8 mouse cellular contexts compared by ENCODE assay signal in the genomic region with DNA sequence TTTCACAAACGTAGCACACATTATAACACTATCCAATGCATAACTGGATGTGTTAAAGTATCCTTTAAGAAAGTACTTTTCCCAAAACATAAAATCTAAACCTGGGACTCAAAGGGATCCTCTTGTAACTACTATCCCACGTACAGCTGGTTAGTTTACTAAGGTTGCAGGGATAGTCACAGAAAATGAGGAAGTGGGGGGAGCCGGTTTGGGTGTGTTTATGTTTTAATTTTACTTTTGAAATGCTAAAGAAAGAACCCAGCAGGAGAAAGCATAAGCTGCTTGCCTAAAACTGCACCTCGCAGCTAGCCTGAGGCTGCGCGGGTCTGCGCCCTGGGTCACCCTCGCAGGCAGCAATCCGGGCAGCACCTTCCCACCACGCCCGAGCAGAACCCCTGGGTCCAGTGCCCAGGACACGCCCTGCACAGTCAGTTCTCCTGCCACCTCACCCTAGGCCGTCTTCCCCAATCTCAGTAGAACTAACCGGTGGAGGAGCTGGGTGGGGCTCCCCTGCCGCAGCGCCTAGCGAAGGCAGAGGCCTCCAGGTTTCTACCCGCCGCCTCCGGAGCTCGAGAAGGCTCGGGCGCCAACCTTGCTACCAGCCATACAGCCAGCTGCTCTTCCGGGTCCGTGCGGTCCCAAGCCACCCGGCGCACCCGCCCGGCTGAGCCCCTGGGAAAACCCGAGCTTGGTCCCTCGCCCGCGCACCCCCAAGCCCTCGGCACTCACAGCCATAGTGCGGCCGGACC. TPM values are rescaled to one million over a fixed set of nuclear protein-coding genes. Genes with fewer than 3 reads are reported as not detected.
DNase-seq lines count a peak whose midpoint lies in the region; ATAC-seq and TF ChIP-seq lines count a peak whose summit lies in the region.

No protein-coding gene starts in this region.

- no peak for TF ChIP-seq CTCF in E14TG2a.4 (conservative IDR thresholded peaks at IDR 0.05; ENCODE audit: low read length)
- TF ChIP-seq CTCF in hindbrain, postnatal 0 days (IDR thresholded peaks at IDR 0.05; ENCODE audit: low read depth), result no peak

- peak; percentile 81 for DNase-seq in adrenal gland, adult 2 months
- no peak for DNase-seq in adrenal gland, postnatal 4 days (ENCODE audit: low spot score in 2 of 2)
- no peak for DNase-seq in hindbrain, postnatal 0 days (ENCODE audit: low spot score)
- DNase-seq in lung, postnatal 36 days, result peak; percentile 83
- no peak for DNase-seq in cerebellum, postnatal 10 days

- H3K9me3 ChIP-seq in E14TG2a.4 (ENCODE audit: low read length), result no peaks in the 10 kb centered on the region
- H3K9me3 ChIP-seq in hindbrain, postnatal 0 days (ENCODE audit: low read length), result no peaks in the 10 kb centered on the region
- H3K9me3 ChIP-seq in stomach, embryonic 16.5 days (replicated peaks; ENCODE audit: control insufficient read depth, low read length), result no peaks in the 10 kb centered on the region

- peak overlapping the region; percentile 82 for H3K27ac ChIP-seq in hindbrain, postnatal 0 days
- peak overlapping the region; percentile 98 for H3K27ac ChIP-seq in stomach, embryonic 16.5 days (ENCODE audit: low read length)

- peak overlapping the region; percentile 97 for H3K4me3 ChIP-seq in E14TG2a.4 (replicated peaks; ENCODE audit: low read length)
- peak overlapping the region; percentile 96 for H3K4me3 ChIP-seq in hindbrain, postnatal 0 days (ENCODE audit: low read length)
- H3K4me3 ChIP-seq in stomach, embryonic 16.5 days (replicated peaks; ENCODE audit: low read length), result peak overlapping the region; percentile 95

- H3K4me1 ChIP-seq in E14TG2a.4 (replicated peaks; ENCODE audit: low read depth, low read length), result peaks cover 43% of the 10 kb centered on the region
- H3K4me1 ChIP-seq in hindbrain, postnatal 0 days (ENCODE audit: insufficient read depth, low read length), result 0 out of 2 replicates have a peak, but pooled peaks cover 6% of the 10 kb centered on the region
- peaks cover 8% of the 10 kb centered on the region; the same call in 1 of the 2 replicates for H3K4me1 ChIP-seq in stomach, embryonic 16.5 days (ENCODE audit: control insufficient read depth, insufficient read depth, low read length)

- ATAC-seq in erythroblast, adult 5-6 weeks (replicated peaks; ENCODE audit: low FRiP score, poor library complexity, severe bottlenecking), result peak; percentile 66
- no peak; the same call in 1 of the 2 replicates for ATAC-seq in hindbrain, postnatal 0 days
- peak; percentile 80 for ATAC-seq in stomach, embryonic 16.5 days (ENCODE audit: insufficient read depth, low FRiP score)

- H3K27me3 ChIP-seq in E14TG2a.4 (ENCODE audit: insufficient read depth, low read length), result no peaks in the 10 kb centered on the region
- H3K27me3 ChIP-seq in hindbrain, postnatal 0 days (ENCODE audit: insufficient read depth, low read length), result no peaks in the 10 kb centered on the region
- H3K27me3 ChIP-seq in stomach, embryonic 16.5 days (ENCODE audit: control insufficient read depth, insufficient read depth, low read length), result no peaks in the 10 kb centered on the region

- peak overlapping the region; percentile 88 for H3K9ac ChIP-seq in hindbrain, postnatal 0 days (replicated peaks; ENCODE audit: low read length)
- H3K9ac ChIP-seq in stomach, embryonic 16.5 days (ENCODE audit: low read length), result peak overlapping the region; percentile 95

- peaks cover 24% of the 10 kb centered on the region for H3K36me3 ChIP-seq in E14TG2a.4 (ENCODE audit: insufficient read depth, low read length)
- peaks cover 20% of the 10 kb centered on the region for H3K36me3 ChIP-seq in hindbrain, postnatal 0 days (ENCODE audit: insufficient read depth, low read length)
- H3K36me3 ChIP-seq in stomach, embryonic 16.5 days (ENCODE audit: control insufficient read depth, insufficient read depth, low read length), result peaks cover 19% of the 10 kb centered on the region

- WGBS in hindbrain, postnatal 0 days, result 2% methylated on average over 35 of the region's 37 CpGs
- 1% methylated on average over 37 of the region's 37 CpGs for WGBS in stomach, embryonic 16.5 days

- H3K4me2 ChIP-seq in hindbrain, postnatal 0 days (ENCODE audit: low read depth, low read length), result peak overlapping the region; percentile 83
- H3K4me2 ChIP-seq in stomach, embryonic 16.5 days (ENCODE audit: low read depth, low read length), result peak overlapping the region; percentile 66

RNA-seq across cellular contexts. Expression of gene Iqgap1, which starts 23.2 kb away (rescaled TPM):
- 10 to 100 TPM; 84.8 to 88.4 TPM for total RNA-seq in adrenal gland, adult 2 months (2021)
- polyA plus RNA-seq in adrenal gland, adult 2 months (2012; rRNA removed), result 15.7 and 19.1 TPM in 2 replicates
- total RNA-seq in adrenal gland, postnatal 4 days (2021), result 100 to 1,000 TPM in 1 of 2 experiments, 10 to 100 TPM in 1; 92.0 to 107 TPM
- 41.8 and 71.3 TPM in 2 replicates for total RNA-seq in erythroblast, adult 5-6 weeks (2015; ENCODE audit: low replicate concordance)
- total RNA-seq in erythroblast, adult 5-6 weeks (2017; ENCODE audit: low replicate concordance), result 33.5 and 38.6 TPM in 2 replicates
- total RNA-seq in hindbrain, postnatal 0 days (2014; rRNA removed), result 23.5 and 29.4 TPM in 2 replicates
- 15.7 and 16.6 TPM in 2 replicates for polyA plus RNA-seq in hindbrain, postnatal 0 days (2015; fragmentation: Nextera tagmentation; extraction: Ambion mirVana)
- 99.2 and 106 TPM in 2 replicates for polyA plus RNA-seq in stomach, embryonic 16.5 days (2015; fragmentation: Nextera tagmentation; extraction: Ambion mirVana)

RNA-seq across cellular contexts. Expression of gene Zscan2, which starts 58.1 kb away (rescaled TPM):
- 1 to 10 TPM; 4.6 to 6.6 TPM for total RNA-seq in adrenal gland, adult 2 months (2021)
- polyA plus RNA-seq in adrenal gland, adult 2 months (2012; rRNA removed), result 4.0 and 4.4 TPM in 2 replicates
- total RNA-seq in adrenal gland, postnatal 4 days (2021), result 10 to 100 TPM; 13.4 to 14.2 TPM
- total RNA-seq in erythroblast, adult 5-6 weeks (2015; ENCODE audit: low replicate concordance), result 0.58 and 0.63 TPM in 2 replicates
- 2.7 TPM in 1 of 2 replicates, not detected in the other for total RNA-seq in erythroblast, adult 5-6 weeks (2017; ENCODE audit: low replicate concordance)
- 19.9 and 22.2 TPM in 2 replicates for total RNA-seq in hindbrain, postnatal 0 days (2014; rRNA removed)
- polyA plus RNA-seq in hindbrain, postnatal 0 days (2015; fragmentation: Nextera tagmentation; extraction: Ambion mirVana), result 2.2 and 2.5 TPM in 2 replicates
- 1.4 and 1.6 TPM in 2 replicates for polyA plus RNA-seq in stomach, embryonic 16.5 days (2015; fragmentation: Nextera tagmentation; extraction: Ambion mirVana)

Comparison
In these comparisons a context has a peak if more than half of its experiments do, and no peak if none do; other contexts are left out.
1. DNase-seq: peak in adrenal gland, adult 2 months (single experiment) and lung, postnatal 36 days (single experiment); none in adrenal gland, postnatal 4 days (0 of 2), hindbrain, postnatal 0 days (single experiment) and cerebellum, postnatal 10 days (0 of 2).
2. Peak in every context shown above with its lines, with median percentiles within 50 percentile points of each other: H3K4me3 ChIP-seq.